Mouse (Mus musculus) urinary bladder, postnatal 25 days (tissue): ENCODE data around the gene Fbxl14.
"Not testable (repeated sequence)": the region's sequence is repeated elsewhere in the genome, so short reads cannot be mapped to it uniquely, and the experiment has no call there.

ENCODE experiments used
- DNase-seq: peaks from one replicate; pipeline ENCODE4 v3.0.0; 2022; ENCODE audit warnings: low spot score

Gene Fbxl14

GRCm38 (mm10) chr6:119479343-119479875 lies at the start of gene Fbxl14:
Gene Fbxl14, plus strand, starts transcription at chr6:119479668.
- DNase-seq: no peak

GRCm38 (mm10) chr6:119430508-119430907 lies 49.0 kb upstream of the Fbxl14 start:
- peak; percentile 64 for DNase-seq

- no peak for DNase-seq
These were observed 47.6 kb upstream of the Fbxl14 start for GRCm38 (mm10) chr6:119431751-119432324.

- no peak for DNase-seq
These were observed 45.1 kb upstream of the Fbxl14 start for GRCm38 (mm10) chr6:119434394-119434793.

GRCm38 (mm10) chr6:119437894-119438761 lies 41.3 kb upstream of the Fbxl14 start:
- no peak for DNase-seq

GRCm38 (mm10) chr6:119442729-119443128 lies 36.7 kb upstream of the Fbxl14 start:
- DNase-seq: not testable (repeated sequence)

GRCm38 (mm10) chr6:119443742-119444645 lies 35.5 kb upstream of the Fbxl14 start:
- peak; percentile 84 for DNase-seq

- DNase-seq: no peak
These were observed 33.5 kb upstream of the Fbxl14 start for GRCm38 (mm10) chr6:119445671-119446607.

GRCm38 (mm10) chr6:119448321-119449059 lies 31.0 kb upstream of the Fbxl14 start:
- no peak for DNase-seq

- peak; percentile 36 for DNase-seq
These were observed 30.4 kb upstream of the Fbxl14 start for GRCm38 (mm10) chr6:119449060-119449499.

GRCm38 (mm10) chr6:119450965-119451943 lies 28.2 kb upstream of the Fbxl14 start:
- DNase-seq: no peak

GRCm38 (mm10) chr6:119451981-119452499 lies 27.4 kb upstream of the Fbxl14 start:
- DNase-seq: peak; percentile 18

- no peak for DNase-seq
These were observed 21.3 kb upstream of the Fbxl14 start for GRCm38 (mm10) chr6:119458166-119458565.

GRCm38 (mm10) chr6:119459041-119459440 lies 20.4 kb upstream of the Fbxl14 start:
- DNase-seq: no peak

- DNase-seq: no peak
These were observed 19.1 kb upstream of the Fbxl14 start for GRCm38 (mm10) chr6:119460391-119460790.

GRCm38 (mm10) chr6:119466161-119466560 lies 13.3 kb upstream of the Fbxl14 start:
- DNase-seq: no peak

GRCm38 (mm10) chr6:119466921-119467784 lies 12.3 kb upstream of the Fbxl14 start:
- no peak for DNase-seq

GRCm38 (mm10) chr6:119467785-119468059 lies 11.7 kb upstream of the Fbxl14 start:
- DNase-seq: no peak
